Mouse (Mus musculus) liver, postnatal 0 days (tissue): ENCODE results near the gene Cds1. TPM values are rescaled to one million over a fixed set of nuclear protein-coding genes. Genes with fewer than 3 reads are reported as not detected.
A peak's percentile ranks its signal among the peaks of the same experiment; 100 is the strongest.
"Not testable (repeated sequence)": the region's sequence is repeated elsewhere in the genome, so short reads cannot be mapped to it uniquely, and the experiment has no call there.

ENCODE experiments used
- ATAC-seq: fragments of 200-750 bp; cut with Nextera tagmentation; 2 replicates; pipeline ENCODE4 v1.8.0; 2017; ENCODE audit warnings: mild to moderate bottlenecking, moderate library complexity
- DNase-seq: peaks from one replicate; pipeline ENCODE4 v3.0.0-alpha.2; 2016
- H3K27ac ChIP-seq: fragments of 300-500 bp; sonication (generic); 2 replicates; pipeline ENCODE4 v1.5.1; 2014; ENCODE audit warnings: antibody characterized with exemption, moderate library complexity, mild to moderate bottlenecking, low read depth
- H3K27me3 ChIP-seq: fragments of 300-500 bp; sonication (generic); 2 replicates; pipeline ENCODE4 v1.6.1; 2014; ENCODE audit warnings: low read length, control low read depth, mixed read lengths; ENCODE audit not compliant: insufficient read depth
- H3K36me3 ChIP-seq: fragments of 300-500 bp; sonication (generic); replicated peaks from 2 replicates; pipeline ENCODE4 v1.6.1; 2014; ENCODE audit warnings: mild to moderate bottlenecking, control low read depth, low read length, moderate library complexity, mixed read lengths; ENCODE audit not compliant: insufficient read depth
- H3K4me1 ChIP-seq: fragments of 300-500 bp; sonication (generic); 2 replicates; pipeline ENCODE4 v1.6.1; 2014; ENCODE audit warnings: antibody characterized with exemption, mild to moderate bottlenecking, control low read depth; ENCODE audit not compliant: insufficient read depth
- H3K4me2 ChIP-seq: fragments of 300-500 bp; sonication (generic); 2 replicates; pipeline ENCODE4 v1.6.1; 2014; ENCODE audit warnings: low read depth, mild to moderate bottlenecking, low read length, moderate library complexity, mixed read lengths
- H3K4me3 ChIP-seq: fragments of 300-500 bp; sonication (generic); 2 replicates; pipeline ENCODE4 v1.5.1; 2014; ENCODE audit warnings: low read depth, low read length
- H3K9ac ChIP-seq: fragments of 300-500 bp; sonication (generic); replicated peaks from 2 replicates; pipeline ENCODE4 v1.6.1; 2014; ENCODE audit warnings: mild to moderate bottlenecking, moderate library complexity
- H3K9me3 ChIP-seq: fragments of 300-500 bp; sonication (generic); 2 replicates; pipeline ENCODE4 v1.6.1; 2016; ENCODE audit warnings: mild to moderate bottlenecking, control low read depth, low read length, mixed read lengths
- CTCF ChIP-seq: sonication (generic); IDR thresholded peaks from 2 replicates; pipeline ENCODE4 v1.5.1; 2016; ENCODE audit warnings: antibody characterized with exemption, low read depth
- EP300 ChIP-seq: IDR thresholded peaks from 2 replicates; pipeline ENCODE4 v1.6.1; 2016; ENCODE audit warnings: antibody characterized with exemption, low read depth, mild to moderate bottlenecking
- WGBS: fragments of 180-500 bp; shearing (Covaris S2); extraction: QIAGEN DNeasy Blood & Tissue Kit; methylation state at CpG from one replicate; pipeline ENCODE4 v1.1.7; 2014; ENCODE audit not compliant: insufficient replicate concordance; 5-methylcytosine and 5-hydroxymethylcytosine counted together
- polyA plus RNA-seq: library from polyadenylated mRNA; unstranded; fragments of >200 nt; fragmentation: Nextera tagmentation; extraction: Ambion mirVana; gene quantifications from 2 replicates; pipeline ENCODE4 v1.2.1, GENCODE M21; 2015

Gene Cds1
- polyA plus RNA-seq, 1 experiment from 2014 or later = 0.39 TPM

GRCm38 (mm10) chr5:101830180-101830579 lies 65.2 kb downstream of the Cds1 start:
- peaks cover 6% of the 10 kb centered on the region; the same call in 1 of the 2 replicates for H3K27me3 ChIP-seq
- 71% methylated on average over 8 of the region's 8 CpGs for WGBS
- no peak for DNase-seq
- peaks cover 2% of the 10 kb centered on the region; the same call in 1 of the 2 replicates for H3K4me1 ChIP-seq
- no peaks in the 10 kb centered on the region for H3K9me3 ChIP-seq
- H3K9ac ChIP-seq = no peak overlapping the region
- TF ChIP-seq EP300 (no peak), CTCF (no peak)
- no peak for ATAC-seq
- no peak overlapping the region for H3K4me2 ChIP-seq
- H3K27ac ChIP-seq = no peak overlapping the region
- no peak overlapping the region for H3K4me3 ChIP-seq
- peaks cover 9% of the 10 kb centered on the region for H3K36me3 ChIP-seq

- Histone ChIP-seq H3K9me3 (no peaks in the 10 kb centered on the region), H3K4me1 (peaks cover 2% of the 10 kb centered on the region; the same call in 1 of the 2 replicates), H3K27ac (no peak overlapping the region), H3K4me2 (no peak overlapping the region), H3K36me3 (peaks cover 21% of the 10 kb centered on the region), H3K27me3 (peaks cover 6% of the 10 kb centered on the region; the same call in 1 of the 2 replicates), H3K4me3 (no peak overlapping the region), H3K9ac (no peak overlapping the region)
- WGBS = 86% methylated on average over 6 of the region's 6 CpGs
- no peak for ATAC-seq
- DNase-seq = no peak
- TF ChIP-seq EP300 (no peak), CTCF (no peak)
Observed at GRCm38 (mm10) chr5:101832042-101832441, 67.1 kb downstream of the Cds1 start.

- DNase-seq (no peak), ATAC-seq (no peak)
- Histone ChIP-seq H3K27ac (no peak overlapping the region), H3K4me1 (no peaks in the 10 kb centered on the region), H3K27me3 (no peaks in the 10 kb centered on the region), H3K9me3 (no peaks in the 10 kb centered on the region), H3K4me2 (no peak overlapping the region), H3K4me3 (no peak overlapping the region), H3K36me3 (peaks cover 21% of the 10 kb centered on the region), H3K9ac (no peak overlapping the region)
- TF ChIP-seq CTCF (no peak), EP300 (no peak)
- 75% methylated on average over 5 of the region's 5 CpGs for WGBS
Observed at GRCm38 (mm10) chr5:101832991-101833390, 68.1 kb downstream of the Cds1 start.

GRCm38 (mm10) chr5:101833875-101834274 lies 68.9 kb downstream of the Cds1 start:
- DNase-seq (no peak), ATAC-seq (no peak)
- Histone ChIP-seq H3K36me3 (peaks cover 21% of the 10 kb centered on the region), H3K4me1 (no peaks in the 10 kb centered on the region), H3K27me3 (no peaks in the 10 kb centered on the region), H3K4me3 (no peak overlapping the region), H3K4me2 (no peak overlapping the region), H3K9ac (no peak overlapping the region), H3K27ac (no peak overlapping the region), H3K9me3 (no peaks in the 10 kb centered on the region)
- WGBS = 76% methylated on average over 8 of the region's 8 CpGs
- TF ChIP-seq CTCF (peak; percentile 32; the same call in 1 of the 2 replicates), EP300 (no peak)

GRCm38 (mm10) chr5:101836221-101836620 lies 71.3 kb downstream of the Cds1 start:
- WGBS = 94% methylated on average over 11 of the region's 11 CpGs
- no peak for DNase-seq
- no peak overlapping the region for H3K27ac ChIP-seq
- no peak for ATAC-seq
- TF ChIP-seq EP300 = no peak
- no peak for TF ChIP-seq CTCF
- H3K36me3 ChIP-seq = peaks cover 26% of the 10 kb centered on the region
- H3K4me1 ChIP-seq = no peaks in the 10 kb centered on the region
- no peak overlapping the region for H3K9ac ChIP-seq
- no peaks in the 10 kb centered on the region for H3K27me3 ChIP-seq
- no peak overlapping the region for H3K4me3 ChIP-seq
- H3K4me2 ChIP-seq = no peak overlapping the region
- no peaks in the 10 kb centered on the region for H3K9me3 ChIP-seq

- 85% methylated on average over 2 of the region's 2 CpGs for WGBS
- DNase-seq, ATAC-seq, H3K27me3 ChIP-seq, H3K4me3 ChIP-seq, H3K27ac ChIP-seq, H3K9ac ChIP-seq, H3K4me1 ChIP-seq, H3K9me3 ChIP-seq, H3K4me2 ChIP-seq: not testable (repeated sequence)
- peaks cover 39% of the 10 kb centered on the region for H3K36me3 ChIP-seq
Observed at GRCm38 (mm10) chr5:101837605-101838004, 72.7 kb downstream of the Cds1 start.

- H3K9ac ChIP-seq = no peak overlapping the region
- no peak for DNase-seq
- no peak overlapping the region for H3K4me2 ChIP-seq
- no peak overlapping the region for H3K27ac ChIP-seq
- H3K4me1 ChIP-seq = no peaks in the 10 kb centered on the region
- peaks cover 46% of the 10 kb centered on the region for H3K36me3 ChIP-seq
- 91% methylated on average over 5 of the region's 5 CpGs for WGBS
- no peaks in the 10 kb centered on the region for H3K9me3 ChIP-seq
- ATAC-seq = no peak
- no peak overlapping the region for H3K4me3 ChIP-seq
- no peaks in the 10 kb centered on the region for H3K27me3 ChIP-seq
- TF ChIP-seq EP300 = no peak
- TF ChIP-seq CTCF = no peak
Observed at GRCm38 (mm10) chr5:101840476-101840875, 75.5 kb downstream of the Cds1 start.
